Mouse (Mus musculus): Measurements from ENCODE around the gene Prkca.

The Prkca gene

DNA sequence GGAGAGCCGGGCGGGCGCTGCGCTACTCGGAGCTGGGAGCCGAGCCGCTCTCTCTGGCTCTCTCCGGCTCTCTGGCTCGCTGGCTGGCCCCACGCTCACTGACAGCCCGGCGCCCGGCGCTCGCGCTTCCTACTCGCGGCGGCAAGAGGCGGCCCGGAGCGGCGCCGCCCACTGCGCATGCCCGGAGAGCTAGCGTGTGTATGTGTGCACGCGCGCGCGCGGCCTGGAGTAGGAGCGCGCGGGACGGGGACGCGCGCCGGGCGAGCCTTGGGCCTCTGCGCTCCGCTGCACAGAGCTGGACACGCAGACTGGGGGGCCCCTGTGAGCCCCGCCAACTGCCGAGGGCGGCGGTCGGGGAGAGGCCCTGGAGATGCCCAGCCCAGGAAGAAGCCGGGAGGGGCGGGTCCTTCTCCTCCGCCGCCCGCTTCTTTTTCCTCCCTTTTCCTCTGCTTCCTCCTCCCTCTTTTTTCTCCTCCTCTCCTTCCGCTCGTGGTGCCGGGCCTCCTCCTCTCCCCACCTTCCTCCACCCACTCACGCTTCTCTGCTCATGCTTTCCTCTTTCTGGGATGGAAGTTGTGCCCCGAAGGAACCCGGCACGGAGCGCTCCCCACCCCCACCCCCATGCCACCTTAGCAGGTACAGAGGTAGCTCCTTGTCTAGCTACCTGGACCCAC, at the start of gene Prkca:
Prkca (minus strand) TSS at position 140 of the 674 bp plus-strand sequence.
- DNase-seq (ENCODE audit: low read depth), result peak; percentile 89

DNA sequence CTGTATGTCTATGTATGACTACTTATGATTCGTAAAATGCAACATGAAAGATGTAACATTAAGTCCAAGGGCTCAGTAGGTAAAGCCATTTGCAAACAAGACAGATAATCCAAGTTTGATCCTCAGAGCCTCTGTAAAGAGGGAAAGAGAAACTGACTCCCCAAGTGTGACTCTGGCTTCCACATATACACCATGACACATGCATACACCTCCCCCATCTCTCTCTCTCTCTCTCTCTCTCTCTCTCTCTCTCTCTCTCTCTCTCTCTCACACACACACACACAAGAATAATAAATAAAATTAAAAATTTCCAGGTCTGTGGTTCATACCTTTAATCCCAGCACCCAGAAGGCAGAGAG, 41.9 kb upstream of the Prkca start:
- no peak for DNase-seq (ENCODE audit: low read depth)

- DNase-seq (ENCODE audit: low read depth), result no peak
These were observed 41.4 kb upstream of the Prkca start for GRCm38 (mm10) chr11:108384920-108385665.

GRCm38 (mm10) chr11:108382664-108383063, 38.9 kb upstream of the Prkca start:
- no peak for DNase-seq (ENCODE audit: low read depth)

DNA sequence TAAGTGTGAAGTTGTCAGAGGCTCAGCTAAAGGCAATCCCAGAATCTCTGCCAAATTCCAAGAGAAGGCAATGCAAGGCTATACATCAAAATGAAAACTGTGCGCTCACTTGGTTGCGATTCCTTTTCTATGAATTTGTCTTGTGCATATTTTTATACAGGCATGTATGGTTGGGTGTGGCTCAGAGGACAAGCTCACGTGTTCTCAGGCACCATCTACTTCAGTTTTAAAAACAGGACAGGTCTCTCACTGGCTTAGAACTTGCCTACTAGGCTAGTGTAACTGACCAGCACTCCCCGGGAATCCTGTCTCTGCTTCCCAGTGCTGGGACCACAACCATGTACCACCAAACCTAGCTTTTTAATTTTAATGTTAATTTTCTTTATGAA, 34.6 kb upstream of the Prkca start:
- DNase-seq (ENCODE audit: low read depth), result no peak

- peak; percentile 88 for DNase-seq (ENCODE audit: low read depth)
These were observed 34.1 kb upstream of the Prkca start for GRCm38 (mm10) chr11:108377680-108378362.

DNA sequence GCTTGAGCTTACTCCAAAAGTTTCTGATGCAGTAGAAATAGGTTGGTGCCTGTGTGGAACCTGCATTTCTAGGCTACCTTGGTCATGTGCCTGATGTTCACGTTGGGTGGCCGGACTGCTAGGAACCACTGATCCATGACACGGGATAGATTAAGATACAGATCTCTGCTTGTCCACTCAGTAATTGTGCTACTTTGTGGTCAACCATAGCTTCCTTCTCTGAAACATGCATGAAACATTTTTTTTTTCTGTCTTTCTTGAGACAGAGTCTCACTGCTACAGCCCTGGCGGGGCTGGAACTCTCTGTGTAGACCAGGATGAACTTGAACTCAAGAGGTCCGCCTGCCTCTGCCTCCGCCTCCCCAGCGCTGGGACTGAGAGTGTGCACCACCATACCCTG, 33.1 kb upstream of the Prkca start:
- peak; percentile 65 for DNase-seq (ENCODE audit: low read depth)

GRCm38 (mm10) chr11:108367046-108367445, 23.3 kb upstream of the Prkca start:
- DNase-seq (ENCODE audit: low read depth), result peak; percentile 79

GRCm38 (mm10) chr11:108365600-108365999, 21.9 kb upstream of the Prkca start:
- no peak for DNase-seq (ENCODE audit: low read depth)

GRCm38 (mm10) chr11:108364945-108365589, 21.3 kb upstream of the Prkca start:
- DNase-seq (ENCODE audit: low read depth), result peak; percentile 96

GRCm38 (mm10) chr11:108363991-108364390, 20.3 kb upstream of the Prkca start:
- DNase-seq (ENCODE audit: low read depth), result no peak

- DNase-seq (ENCODE audit: low read depth), result no peak
These were observed 19.2 kb upstream of the Prkca start for GRCm38 (mm10) chr11:108362965-108363364.

DNA sequence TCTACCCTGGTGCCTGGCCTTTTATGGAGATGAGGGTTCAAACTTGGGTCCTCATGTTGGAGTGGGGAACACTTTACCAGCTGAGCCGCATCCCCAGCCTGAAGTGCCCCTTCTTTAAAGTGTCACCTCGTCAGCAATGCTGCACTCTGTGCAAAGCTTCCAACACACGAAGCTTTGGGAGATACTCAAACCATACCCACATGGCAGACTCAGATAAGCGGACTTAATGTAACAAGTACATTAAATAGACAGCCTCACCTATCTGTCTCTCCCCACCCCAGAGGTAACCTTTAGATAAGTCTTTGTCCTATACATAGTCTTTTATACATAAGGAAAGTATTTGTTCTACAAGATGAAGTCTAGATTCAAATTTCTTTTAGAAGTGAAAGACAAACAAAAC, 17.3 kb upstream of the Prkca start:
- DNase-seq (ENCODE audit: low read depth), result no peak

- DNase-seq (ENCODE audit: low read depth), result no peak
These were observed 15.2 kb upstream of the Prkca start for GRCm38 (mm10) chr11:108358911-108359310.

DNA sequence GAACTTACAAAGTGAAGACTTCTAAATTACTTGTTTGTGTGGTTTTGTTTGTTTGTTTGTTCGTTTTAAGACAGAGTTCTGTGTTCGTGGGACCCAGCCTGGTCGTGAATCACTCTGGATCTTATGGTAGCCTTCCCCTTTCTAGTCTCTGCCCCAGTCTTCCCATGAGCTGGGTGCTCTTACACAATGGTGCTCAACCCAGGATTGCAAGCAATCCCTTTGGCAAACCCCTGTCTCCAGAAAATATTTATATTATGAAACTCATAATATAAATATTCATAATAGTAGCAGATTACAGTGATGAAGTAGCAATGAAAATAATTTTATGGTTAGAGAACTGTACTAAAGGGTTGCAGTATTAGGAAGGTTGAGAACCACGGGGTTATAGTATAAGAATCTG, 12.3 kb upstream of the Prkca start:
- DNase-seq (ENCODE audit: low read depth), result no peak

DNA sequence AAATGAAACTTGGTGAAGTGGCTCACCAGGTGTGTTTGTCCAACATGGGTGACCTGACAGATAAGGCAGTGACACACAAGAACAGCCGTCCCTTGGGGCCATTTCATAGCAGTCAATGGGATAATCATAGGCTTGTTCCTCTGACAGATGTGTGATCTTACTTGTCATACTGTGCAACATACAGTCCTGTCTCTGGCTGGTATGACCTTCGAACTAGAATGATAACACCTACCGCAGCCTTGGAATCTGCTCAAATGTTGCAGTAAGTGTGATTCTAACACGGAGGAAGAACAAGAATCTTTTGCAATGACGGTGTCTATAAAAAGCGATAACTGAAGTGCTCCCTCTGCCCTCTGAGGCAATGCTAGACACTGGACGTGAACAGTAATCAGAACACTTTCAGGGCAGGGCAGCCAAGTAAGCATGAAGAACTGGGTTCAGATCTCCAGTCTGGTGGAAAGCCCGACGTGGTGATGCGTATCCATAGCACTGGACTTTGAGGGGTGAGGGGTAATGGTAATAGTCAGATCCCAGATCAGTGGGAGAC, 9.2 kb upstream of the Prkca start:
- no peak for DNase-seq (ENCODE audit: low read depth)

DNA sequence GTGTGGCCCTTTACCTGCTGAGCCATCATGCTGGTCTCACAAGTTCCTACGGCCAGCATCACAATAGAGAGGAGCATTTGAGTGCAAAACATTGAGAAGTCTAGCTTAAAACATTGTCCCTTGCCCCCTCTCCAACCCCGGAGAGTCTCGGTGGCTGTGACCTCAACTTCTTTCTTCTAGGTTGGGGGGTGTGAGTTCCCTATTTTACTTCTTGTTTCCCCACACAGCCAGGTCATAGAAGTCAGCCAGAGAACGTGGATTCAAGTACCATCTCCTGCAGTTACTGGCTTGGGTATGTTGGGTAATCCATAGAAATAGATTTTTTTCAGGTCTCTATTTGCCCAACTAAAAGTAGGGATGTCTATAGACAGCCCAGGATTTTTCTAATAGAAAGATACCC, 7.1 kb upstream of the Prkca start:
- DNase-seq (ENCODE audit: low read depth), result no peak

- peak; percentile 64 for DNase-seq (ENCODE audit: low read depth)
These were observed 1.6 kb upstream of the Prkca start for GRCm38 (mm10) chr11:108345321-108345720.

GRCm38 (mm10) chr11:108344759-108345158, 1.0 kb upstream of the Prkca start:
- DNase-seq (ENCODE audit: low read depth), result no peak

- DNase-seq (ENCODE audit: low read depth), result peak; percentile 50
These were observed 653 bp downstream of the Prkca start, which contains the start of gene Apoh for GRCm38 (mm10) chr11:108342781-108343768. Gene Apoh (plus strand): TSS chr11:108343354.

GRCm38 (mm10) chr11:108341783-108342182, 1.9 kb downstream of the Prkca start:
- DNase-seq (ENCODE audit: low read depth), result no peak

Measured in 416B (cell line).